ENCODE assay signal across 14 mouse cellular contexts in the genomic region with DNA sequence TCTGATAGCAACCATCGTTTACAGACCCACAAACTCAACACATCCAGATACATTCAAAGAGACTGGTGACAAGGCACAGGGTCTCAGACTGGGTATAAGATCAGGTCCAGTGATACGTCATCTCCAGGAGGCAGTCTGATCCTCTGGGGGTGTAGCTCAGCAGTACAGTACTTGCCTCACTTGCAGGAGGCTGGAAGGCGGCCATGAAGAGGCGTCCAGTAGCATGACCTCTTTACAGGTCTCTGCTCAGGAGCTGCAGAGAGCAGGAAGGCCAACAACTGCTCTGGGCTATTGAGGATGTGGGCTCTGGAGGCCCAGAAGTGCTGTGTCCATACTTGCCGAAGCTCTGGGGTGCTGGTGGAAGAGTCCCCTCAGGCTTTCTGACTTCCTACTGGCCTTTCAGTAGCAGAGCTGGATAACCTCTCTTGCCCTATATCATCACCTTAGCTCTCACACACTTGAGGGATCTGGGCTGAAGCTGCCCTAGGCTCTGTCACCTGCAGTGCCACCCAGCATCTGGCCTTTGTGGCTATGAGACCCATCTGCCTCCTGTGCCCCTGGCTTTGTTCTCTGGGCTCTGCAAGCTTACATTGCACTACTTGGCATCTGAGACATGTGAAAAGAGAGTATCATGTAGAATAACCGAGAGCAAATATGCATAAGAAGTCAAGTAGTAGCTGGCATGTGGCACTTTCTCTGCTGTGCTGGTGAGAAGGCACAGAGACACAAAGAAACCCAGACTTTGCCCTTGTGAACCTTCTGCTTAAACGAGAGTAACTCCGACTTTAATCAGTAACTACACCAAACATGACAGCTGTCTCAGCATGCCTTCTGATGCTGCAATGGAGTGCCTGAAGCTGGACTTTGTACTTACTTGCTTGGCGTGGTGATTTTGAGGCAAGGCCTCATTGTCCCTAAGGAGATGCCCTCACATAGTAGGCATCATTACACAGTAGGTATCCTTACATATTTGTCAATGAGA.
DNase-seq lines count a peak whose midpoint lies in the region; ATAC-seq lines count a peak whose summit lies in the region.
"Had no signal": no experiment of that assay in that cellular context is flagged by ENCODE, and none has a peak within 500 bp of the region (broad histone marks: within the 10 kb centered on the region; RNA-seq: fewer than 3 reads in every experiment).

No protein-coding gene starts in this region.

- H3K4me2 ChIP-seq in liver, embryonic 12.5 days, result no peak overlapping the region
- H3K4me2 ChIP-seq in liver, embryonic 11.5 days, result no peak overlapping the region
- H3K4me2 ChIP-seq in kidney, embryonic 14.5 days (replicated peaks; ENCODE audit: low read depth, low read length), result no peak overlapping the region
- no peak overlapping the region for H3K4me2 ChIP-seq in liver, embryonic 15.5 days
- H3K4me2 ChIP-seq: neural tube, embryonic 15.5 days had no signal

- peak; percentile 8; the same call in 1 of the 2 replicates for ATAC-seq in liver, embryonic 12.5 days
- no peak for ATAC-seq in liver, embryonic 11.5 days (replicated peaks; ENCODE audit: low FRiP score)
- no peak for ATAC-seq in kidney, embryonic 14.5 days (ENCODE audit: low FRiP score, low TSS enrichment)
- no peak for ATAC-seq in liver, embryonic 15.5 days (ENCODE audit: insufficient read depth)
- no peak for ATAC-seq in CD4-positive, CD25-positive, alpha-beta regulatory T cell, adult 4 months
- ATAC-seq: forebrain, embryonic 14.5 days had no signal

- no peaks in the 10 kb centered on the region for H3K9me3 ChIP-seq in liver, embryonic 12.5 days (replicated peaks)
- H3K9me3 ChIP-seq in liver, embryonic 11.5 days (ENCODE audit: control insufficient read depth, low read length), result no peaks in the 10 kb centered on the region
- no peaks in the 10 kb centered on the region for H3K9me3 ChIP-seq in kidney, embryonic 14.5 days (ENCODE audit: control insufficient read depth, low read length)
- no peaks in the 10 kb centered on the region for H3K9me3 ChIP-seq in liver, embryonic 15.5 days (replicated peaks)
- H3K9me3 ChIP-seq: neural tube, embryonic 15.5 days had no signal

- H3K36me3 ChIP-seq in liver, embryonic 12.5 days, result no peaks in the 10 kb centered on the region
- H3K36me3 ChIP-seq in liver, embryonic 11.5 days (ENCODE audit: control insufficient read depth, insufficient read depth, low read length), result no peaks in the 10 kb centered on the region
- no peaks in the 10 kb centered on the region for H3K36me3 ChIP-seq in kidney, embryonic 14.5 days (ENCODE audit: control insufficient read depth, insufficient read depth, low read length)
- H3K36me3 ChIP-seq in liver, embryonic 15.5 days (replicated peaks), result no peaks in the 10 kb centered on the region
- H3K36me3 ChIP-seq: G1E; neural tube, embryonic 15.5 days had no signal

- no peaks in the 10 kb centered on the region for H3K27me3 ChIP-seq in liver, embryonic 12.5 days (replicated peaks)
- no peaks in the 10 kb centered on the region for H3K27me3 ChIP-seq in liver, embryonic 11.5 days (replicated peaks; ENCODE audit: control insufficient read depth, insufficient read depth, low read length)
- H3K27me3 ChIP-seq in kidney, embryonic 14.5 days (ENCODE audit: control insufficient read depth, insufficient read depth, low read length), result no peaks in the 10 kb centered on the region
- no peaks in the 10 kb centered on the region for H3K27me3 ChIP-seq in liver, embryonic 15.5 days
- H3K27me3 ChIP-seq: neural tube, embryonic 15.5 days had no signal

- no peak overlapping the region for H3K27ac ChIP-seq in liver, embryonic 12.5 days
- no peak overlapping the region for H3K27ac ChIP-seq in liver, embryonic 11.5 days (ENCODE audit: low read depth, low read length)
- peak overlapping the region; percentile 24; the same call in 1 of the 2 replicates for H3K27ac ChIP-seq in kidney, embryonic 14.5 days (ENCODE audit: low read depth, low read length)
- peak overlapping the region; percentile 57; the same call in 1 of the 2 replicates for H3K27ac ChIP-seq in liver, embryonic 15.5 days (replicated peaks)
- H3K27ac ChIP-seq: neural tube, embryonic 15.5 days had no signal

- H3K9ac ChIP-seq in liver, embryonic 12.5 days, result no peak overlapping the region
- no peak overlapping the region for H3K9ac ChIP-seq in liver, embryonic 11.5 days (ENCODE audit: low read depth, low read length)
- no peak overlapping the region for H3K9ac ChIP-seq in kidney, embryonic 14.5 days (ENCODE audit: low read depth, low read length)
- no peak overlapping the region for H3K9ac ChIP-seq in liver, embryonic 15.5 days
- H3K9ac ChIP-seq: neural tube, embryonic 15.5 days had no signal

- 64% methylated on average over 9 of the region's 9 CpGs for WGBS in liver, embryonic 12.5 days (ENCODE audit: insufficient replicate concordance)
- 72% methylated on average over 9 of the region's 9 CpGs for WGBS in liver, embryonic 11.5 days
- 77% methylated on average over 9 of the region's 9 CpGs for WGBS in kidney, embryonic 14.5 days
- WGBS in liver, embryonic 15.5 days (ENCODE audit: insufficient replicate concordance), result 52% methylated on average over 9 of the region's 9 CpGs

- DNase-seq in liver, embryonic 11.5 days (ENCODE audit: low spot score), result no peak
- no peak for DNase-seq in ovary, postnatal 14 days (ENCODE audit: low spot score)
- no peak for DNase-seq in right cerebral cortex, postnatal 14 days
- DNase-seq: adrenal gland, postnatal 14 days; cerebellum, postnatal 25 days; heart, postnatal 14 days; lung, postnatal 10 days had no signal

- H3K4me1 ChIP-seq in liver, embryonic 12.5 days, result peaks cover 26% of the 10 kb centered on the region
- peaks cover 5% of the 10 kb centered on the region; the same call in 1 of the 2 replicates for H3K4me1 ChIP-seq in liver, embryonic 11.5 days (replicated peaks; ENCODE audit: control insufficient read depth, insufficient read depth, low read length)
- H3K4me1 ChIP-seq in kidney, embryonic 14.5 days (ENCODE audit: control insufficient read depth, insufficient read depth, low read length), result 0 out of 2 replicates have a peak, but pooled peaks cover under 1% of the 10 kb centered on the region
- H3K4me1 ChIP-seq in liver, embryonic 15.5 days (replicated peaks), result peaks cover 32% of the 10 kb centered on the region
- H3K4me1 ChIP-seq: neural tube, embryonic 15.5 days had no signal

- H3K4me3 ChIP-seq in liver, embryonic 12.5 days, result no peak overlapping the region
- H3K4me3 ChIP-seq in liver, embryonic 11.5 days (ENCODE audit: low read depth, low read length), result no peak overlapping the region
- no peak overlapping the region for H3K4me3 ChIP-seq in kidney, embryonic 14.5 days (ENCODE audit: low read length)
- H3K4me3 ChIP-seq in liver, embryonic 15.5 days (replicated peaks), result no peak overlapping the region
- H3K4me3 ChIP-seq: neural tube, embryonic 15.5 days had no signal

Comparison
In these comparisons a context has a peak if more than half of its experiments do, and no peak if none do; other contexts are left out.
1. H3K27ac ChIP-seq: peak in kidney, embryonic 14.5 days (single experiment) and liver, embryonic 15.5 days (single experiment); none in liver, embryonic 12.5 days (single experiment) and liver, embryonic 11.5 days (single experiment).